Mouse (Mus musculus) CH12.LX (cell line): ENCODE data around the gene Kdm5b. TPM values are rescaled to one million over a fixed set of nuclear protein-coding genes. Genes with fewer than 3 reads are reported as not detected.

Source experiments
- DNase-seq: peaks from one replicate; pipeline ENCODE4 v3.0.0-alpha.2; 2013; ENCODE audit errors: extremely low read depth
- H3K27ac ChIP-seq: 2 replicates; pipeline ENCODE4 v1.5.1; 2012; ENCODE audit warnings: low read depth, mild to moderate bottlenecking, control low read depth, moderate library complexity; ENCODE audit not compliant: insufficient read depth
- H3K27me3 ChIP-seq: replicated peaks from 2 replicates; pipeline ENCODE3; 2012; ENCODE audit warnings: inconsistent platforms
- H3K36me3 ChIP-seq, 2 experiments: replicated peaks in 1 of 2; 2 replicates each; pipeline versions ENCODE3 to v1.6.1; 2012; ENCODE audit warnings: inconsistent platforms in 1 of 2, low read length in 1 of 2, mild to moderate bottlenecking in 1 of 2, mixed read lengths in 1 of 2, moderate library complexity in 1 of 2; ENCODE audit not compliant: control insufficient read depth in 1 of 2, insufficient read depth in 1 of 2
- H3K4me1 ChIP-seq, 2 experiments: 2 replicates each; pipeline ENCODE4 v1.6.1; 2012; ENCODE audit warnings: inconsistent platforms in 1 of 2, moderate library complexity in 1 of 2; ENCODE audit not compliant: insufficient read depth in 2 of 2, control insufficient read depth in 1 of 2
- H3K4me2 ChIP-seq: 2 replicates; pipeline ENCODE4 v1.6.1; 2012; ENCODE audit warnings: low read depth, mild to moderate bottlenecking, control low read depth; ENCODE audit not compliant: poor library complexity, insufficient read depth, severe bottlenecking
- H3K4me3 ChIP-seq, 3 experiments: fragments of 150-350 bp in 1 of 3; sonication (generic) in 1 of 3; replicated peaks in 1 of 3; 2 replicates each; pipeline versions ENCODE3 to v1.5.1; 2011 to 2012; ENCODE audit warnings: low read depth in 2 of 3, low read length in 2 of 3, mild to moderate bottlenecking in 2 of 3, moderate library complexity in 2 of 3, control low read depth in 1 of 3, improper control_type of control experiment in 1 of 3, inconsistent platforms in 1 of 3, mixed read lengths in 1 of 3; ENCODE audit not compliant: poor library complexity in 1 of 3
- H3K79me2 ChIP-seq: replicated peaks from 2 replicates; pipeline ENCODE4 v1.6.1; 2012; ENCODE audit warnings: mild to moderate bottlenecking, moderate library complexity; ENCODE audit not compliant: control insufficient read depth, poor library complexity, insufficient read depth, severe bottlenecking; ENCODE audit errors: extremely low read depth
- H3K9ac ChIP-seq: 2 replicates; pipeline ENCODE4 v1.6.1; 2012; ENCODE audit warnings: low read depth, mild to moderate bottlenecking, control low read depth, moderate library complexity; ENCODE audit not compliant: insufficient read depth
- H3K9me3 ChIP-seq: replicated peaks from 2 replicates; pipeline ENCODE3; 2012; ENCODE audit warnings: low read length, inconsistent platforms, mixed read lengths
- CHD1 ChIP-seq: IDR thresholded peaks from 2 replicates; pipeline ENCODE4 v1.6.1; 2012; ENCODE audit warnings: low read depth, low read length, improper control_type of control experiment, inconsistent platforms
- IRF4 ChIP-seq: IDR thresholded peaks from 2 replicates; pipeline ENCODE4 v1.6.1; 2014; ENCODE audit warnings: low read depth, mild to moderate bottlenecking, inconsistent platforms, low read length, improper control_type of control experiment
- JUND ChIP-seq: conservative IDR thresholded peaks from 2 replicates; pipeline ENCODE4 v1.6.1; 2011; ENCODE audit warnings: low read depth, low read length, improper control_type of control experiment
- NELFE ChIP-seq: IDR thresholded peaks from 2 replicates; pipeline ENCODE4 v1.6.1; 2011; ENCODE audit warnings: low read depth, low read length, improper control_type of control experiment
- RAD21 ChIP-seq: IDR thresholded peaks from 2 replicates; pipeline ENCODE4 v1.6.1; 2011; ENCODE audit warnings: low read depth, mild to moderate bottlenecking, low read length, improper control_type of control experiment, moderate library complexity
- ZMIZ1 ChIP-seq: IDR thresholded peaks from 2 replicates; pipeline ENCODE4 v1.6.1; 2012; ENCODE audit warnings: low read depth, mild to moderate bottlenecking, inconsistent platforms, low read length, improper control_type of control experiment
- dilution Hi-C: fragments of 300-500 bp; cut with MboI; formaldehyde crosslinking; loops from 2 replicates; pipeline ENCODE4 v1.14.3; 2020; ENCODE audit warnings: low sequenced_read_pairs; ENCODE audit not compliant: extremely low pct_unique_long_range_greater_than_20kb, extremely low pct_ligation_motif_present
- in situ Hi-C: fragments of 300-500 bp; cut with MboI; formaldehyde crosslinking; loops from 3 replicates; pipeline ENCODE4 v1.14.3; 2019; ENCODE audit warnings: low sequenced_read_pairs, low pct_ligation_motif_present, low pct_unique_long_range_greater_than_20kb, mixed read lengths
- polyA plus RNA-seq: library from polyadenylated mRNA; unstranded; fragments of >175 nt; gene quantifications from 2 replicates; pipeline ENCODE4 v1.2.1, GENCODE M21; 2012; ENCODE audit warnings: low read depth; ENCODE audit not compliant: insufficient read length
- total RNA-seq, 2 experiments: library from RNA; depleted of rRNA; stranded (reverse); fragments of 300-350 nt in 1 of 2; fragments of >200 nt in 1 of 2; gene quantifications; 2 replicates each; pipeline ENCODE4 v1.2.3; 2012 to 2014

Gene Kdm5b
- total and polyA plus RNA-seq, 3 experiments, result 1.9 to 14.3 (median 4.1) TPM

- Histone ChIP-seq H3K4me3 (no peak overlapping the region), H3K27ac (no peak overlapping the region), H3K79me2 (no peaks in the 10 kb centered on the region), H3K4me1 (peaks cover 8 to 13% of the 10 kb centered on the region in 2 experiments), H3K4me2 (no peak overlapping the region), H3K9me3 (peaks cover 2% of the 10 kb centered on the region), H3K9ac (no peak overlapping the region), H3K27me3 (peaks cover 78% of the 10 kb centered on the region), H3K36me3 (no peaks in the 10 kb centered on the region)
- no peak for TF ChIP-seq JUND
- TF ChIP-seq RAD21, result no peak
- no peak for TF ChIP-seq ZMIZ1
- no peak for TF ChIP-seq NELFE
- no peak for TF ChIP-seq IRF4
- TF ChIP-seq CHD1, result no peak
- dilution Hi-C loops (no loop called here), in situ Hi-C loops (no loop called here)
- DNase-seq, result no peak
Observed at GRCm38 (mm10) chr1:134682460-134682859, 122.5 kb downstream of the Kdm5b start.

Other genes with a start within 250 kb of the Kdm5b start
- gene Ppfia4, start 227.2 kb upstream of the Kdm5b start, total RNA-seq (2012; rRNA removed), result 0.21 and 0.30 TPM in 2 replicates
- gene Ppfia4, start 227.2 kb upstream of the Kdm5b start, total RNA-seq (2014; rRNA removed), result 1.2 and 1.8 TPM in 2 replicates
- 5.1 and 5.4 TPM in 2 replicates for gene Ppfia4, start 227.2 kb upstream of the Kdm5b start, polyA plus RNA-seq
- 41.5 and 52.0 TPM in 2 replicates for gene Tmem183a, start 198.2 kb upstream of the Kdm5b start, total RNA-seq (2012; rRNA removed)
- 73.6 and 75.6 TPM in 2 replicates for gene Tmem183a, start 198.2 kb upstream of the Kdm5b start, total RNA-seq (2014; rRNA removed)
- 61.1 and 82.4 TPM in 2 replicates for gene Tmem183a, start 198.2 kb upstream of the Kdm5b start, polyA plus RNA-seq
- not detected in 2 replicates for gene 4933406M09Rik, start 174.2 kb upstream of the Kdm5b start, total RNA-seq (2012; rRNA removed)
- gene 4933406M09Rik, start 174.2 kb upstream of the Kdm5b start, total RNA-seq (2014; rRNA removed), result not detected in 2 replicates
- gene 4933406M09Rik, start 174.2 kb upstream of the Kdm5b start, polyA plus RNA-seq, result not detected in 2 replicates
- gene Cyb5r1, start 154.6 kb upstream of the Kdm5b start, total RNA-seq (2012; rRNA removed), result 25.2 and 38.1 TPM in 2 replicates
- 17.5 and 18.6 TPM in 2 replicates for gene Cyb5r1, start 154.6 kb upstream of the Kdm5b start, total RNA-seq (2014; rRNA removed)
- 43.6 and 44.3 TPM in 2 replicates for gene Cyb5r1, start 154.6 kb upstream of the Kdm5b start, polyA plus RNA-seq
- 58.4 and 64.1 TPM in 2 replicates for gene Adipor1, start 144.8 kb upstream of the Kdm5b start, total RNA-seq (2012; rRNA removed)
- 83.7 and 94.0 TPM in 2 replicates for gene Adipor1, start 144.8 kb upstream of the Kdm5b start, total RNA-seq (2014; rRNA removed)
- gene Adipor1, start 144.8 kb upstream of the Kdm5b start, polyA plus RNA-seq, result 65.3 and 70.8 TPM in 2 replicates
- gene Klhl12, start 104.6 kb upstream of the Kdm5b start, total RNA-seq (2012; rRNA removed), result 17.6 and 18.2 TPM in 2 replicates
- gene Klhl12, start 104.6 kb upstream of the Kdm5b start, total RNA-seq (2014; rRNA removed), result 20.6 and 20.8 TPM in 2 replicates
- gene Klhl12, start 104.6 kb upstream of the Kdm5b start, polyA plus RNA-seq, result 17.5 and 19.1 TPM in 2 replicates
- 12.5 and 14.6 TPM in 2 replicates for gene Rabif, start 65.5 kb upstream of the Kdm5b start, total RNA-seq (2012; rRNA removed)
- gene Rabif, start 65.5 kb upstream of the Kdm5b start, total RNA-seq (2014; rRNA removed), result 22.4 and 23.4 TPM in 2 replicates
- 17.2 and 22.9 TPM in 2 replicates for gene Rabif, start 65.5 kb upstream of the Kdm5b start, polyA plus RNA-seq
- 0.08 TPM in 1 of 2 replicates, not detected in the other for gene Mgat4e, start 10.5 kb upstream of the Kdm5b start, total RNA-seq (2012; rRNA removed)
- not detected in 2 replicates for gene Mgat4e, start 10.5 kb upstream of the Kdm5b start, total RNA-seq (2014; rRNA removed)
- gene Mgat4e, start 10.5 kb upstream of the Kdm5b start, polyA plus RNA-seq, result not detected in 2 replicates
- gene Syt2, start 86.5 kb downstream of the Kdm5b start, total RNA-seq (2012; rRNA removed), result not detected in 2 replicates
- gene Syt2, start 86.5 kb downstream of the Kdm5b start, total RNA-seq (2014; rRNA removed), result not detected in 2 replicates
- not detected in 2 replicates for gene Syt2, start 86.5 kb downstream of the Kdm5b start, polyA plus RNA-seq